Mouse (Mus musculus) midbrain, embryonic 10.5 days (tissue): Measurements from ENCODE around the gene Fbxo3. TPM values are rescaled to one million over a fixed set of nuclear protein-coding genes. Genes with fewer than 3 reads are reported as not detected.
"Not testable (repeated sequence)": the region's sequence is repeated elsewhere in the genome, so short reads cannot be mapped to it uniquely, and the experiment has no call there.

Source experiments
- DNase-seq: peaks from one replicate; pipeline ENCODE4 v3.0.0-alpha.2; 2017; ENCODE audit warnings: low spot score
- H3K27ac ChIP-seq: fragments of 300-500 bp; sonication (generic); replicated peaks from 2 replicates; pipeline ENCODE4 v1.5.1; 2016; ENCODE audit warnings: mild to moderate bottlenecking
- H3K27me3 ChIP-seq: fragments of 300-500 bp; sonication (generic); 2 replicates; pipeline ENCODE4 v1.6.1; 2016; ENCODE audit warnings: low read depth, mild to moderate bottlenecking; ENCODE audit not compliant: poor library complexity, severe bottlenecking
- H3K36me3 ChIP-seq: fragments of 300-500 bp; sonication (generic); 2 replicates; pipeline ENCODE4 v1.6.1; 2016; ENCODE audit warnings: mild to moderate bottlenecking, moderate library complexity
- H3K4me1 ChIP-seq: fragments of 300-500 bp; sonication (generic); 2 replicates; pipeline ENCODE4 v1.6.1; 2016
- H3K4me3 ChIP-seq: fragments of 300-500 bp; sonication (generic); 2 replicates; pipeline ENCODE4 v1.5.1; 2016; ENCODE audit warnings: mild to moderate bottlenecking, moderate library complexity
- H3K9me3 ChIP-seq: fragments of 300-500 bp; sonication (generic); replicated peaks from 2 replicates; pipeline ENCODE4 v1.6.1; 2016; ENCODE audit warnings: mild to moderate bottlenecking
- WGBS: fragments of 180-500 bp; shearing (Covaris S2); methylation state at CpG from one replicate; pipeline ENCODE4 v1.1.7; 2016; 5-methylcytosine and 5-hydroxymethylcytosine counted together
- polyA plus RNA-seq: library from polyadenylated mRNA; unstranded; fragments of >200 nt; fragmentation: Nextera tagmentation; extraction: Ambion mirVana; gene quantifications from 2 replicates; pipeline ENCODE4 v1.2.1, GENCODE M21; 2016

The Fbxo3 gene
- polyA plus RNA-seq, 1 experiment from 2014 or later = 47.4 TPM

DNA sequence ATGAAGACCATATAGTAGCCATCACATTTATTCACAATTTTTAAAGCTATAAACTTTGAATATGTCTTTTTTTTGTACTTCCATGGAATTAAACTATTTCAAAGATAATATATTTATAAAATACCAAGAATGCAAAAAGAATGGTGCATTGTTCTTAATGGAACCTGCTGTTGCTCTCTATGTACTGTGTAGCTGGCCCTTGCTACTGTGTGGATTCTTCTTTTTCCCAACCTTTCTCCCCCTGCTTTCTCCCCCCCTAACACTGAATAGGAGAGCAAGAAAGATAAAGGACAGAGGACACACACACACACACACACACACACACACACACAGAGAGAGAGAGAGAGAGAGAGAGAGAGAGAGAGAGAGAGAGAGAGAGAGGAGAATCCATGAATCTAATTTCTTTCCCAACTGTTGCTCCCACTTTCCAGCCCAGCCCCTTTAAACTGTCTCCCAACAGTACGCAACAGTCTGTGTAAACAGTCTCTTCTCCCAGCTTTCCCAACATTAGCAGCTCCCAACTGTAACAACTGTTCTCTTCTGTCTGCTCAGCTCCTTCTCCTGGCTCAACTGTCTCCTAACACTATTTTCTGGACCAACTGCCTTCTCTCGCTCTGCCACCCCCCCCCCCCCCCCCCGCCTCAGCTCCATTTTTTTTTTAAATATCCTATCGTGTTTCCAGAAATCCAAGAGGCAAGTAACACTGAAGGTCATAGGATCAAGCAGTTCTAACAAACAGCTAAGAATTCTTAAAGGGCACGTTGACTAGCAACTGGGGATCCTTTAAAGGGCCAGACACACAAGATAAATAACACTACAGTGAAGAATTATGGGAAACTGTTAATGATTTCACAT lies 16.3 kb downstream of the Fbxo3 start:
- no peak for DNase-seq
- H3K36me3 ChIP-seq = peaks cover 51% of the 10 kb centered on the region
- WGBS = 53% methylated on average over 5 of the region's 5 CpGs

DNA sequence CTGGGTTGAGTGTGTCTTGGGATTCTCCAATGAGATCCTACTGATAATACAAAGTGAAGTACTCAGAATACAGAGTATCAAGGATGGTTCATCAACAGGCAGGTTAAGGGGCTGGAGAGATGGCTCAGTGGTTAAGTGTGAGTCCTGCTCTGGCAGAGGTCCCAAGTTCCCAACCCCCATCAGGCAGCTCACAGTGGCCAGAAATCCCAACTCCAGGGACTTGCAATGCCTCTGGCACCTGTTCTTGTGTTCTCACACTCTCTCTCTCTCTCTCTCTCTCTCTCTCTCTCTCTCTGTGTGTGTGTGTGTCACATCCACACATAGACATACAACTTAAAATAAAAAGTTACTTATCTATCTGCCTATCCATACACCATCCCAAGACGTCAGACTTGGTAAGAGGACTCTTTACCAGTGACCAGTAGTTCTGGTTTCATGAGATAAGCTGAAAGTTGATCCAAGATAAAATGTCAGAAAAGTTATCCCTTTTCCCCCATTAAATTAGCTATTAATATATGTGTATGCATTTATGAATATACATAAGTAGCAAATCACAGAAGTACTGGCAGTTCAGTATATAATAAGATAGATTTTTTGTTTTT lies 17.1 kb downstream of the Fbxo3 start:
- Histone ChIP-seq H3K4me1 (peaks cover 4% of the 10 kb centered on the region; the same call in 1 of the 2 replicates), H3K9me3 (no peaks in the 10 kb centered on the region), H3K27me3 (no peaks in the 10 kb centered on the region), H3K4me3 (no peak overlapping the region), H3K27ac (no peak overlapping the region), H3K36me3 (peaks cover 50% of the 10 kb centered on the region)
- WGBS = 92% methylated on average over 1 of the region's 1 CpGs
- DNase-seq = no peak

More for the DNA sequence above, 16.3 kb downstream of the Fbxo3 start:
- peaks cover 4% of the 10 kb centered on the region; the same call in 1 of the 2 replicates for H3K4me1 ChIP-seq
- H3K9me3 ChIP-seq = no peaks in the 10 kb centered on the region
- no peak overlapping the region; the same call in 1 of the 2 replicates for H3K27ac ChIP-seq
- no peaks in the 10 kb centered on the region for H3K27me3 ChIP-seq
- no peak overlapping the region for H3K4me3 ChIP-seq

DNA sequence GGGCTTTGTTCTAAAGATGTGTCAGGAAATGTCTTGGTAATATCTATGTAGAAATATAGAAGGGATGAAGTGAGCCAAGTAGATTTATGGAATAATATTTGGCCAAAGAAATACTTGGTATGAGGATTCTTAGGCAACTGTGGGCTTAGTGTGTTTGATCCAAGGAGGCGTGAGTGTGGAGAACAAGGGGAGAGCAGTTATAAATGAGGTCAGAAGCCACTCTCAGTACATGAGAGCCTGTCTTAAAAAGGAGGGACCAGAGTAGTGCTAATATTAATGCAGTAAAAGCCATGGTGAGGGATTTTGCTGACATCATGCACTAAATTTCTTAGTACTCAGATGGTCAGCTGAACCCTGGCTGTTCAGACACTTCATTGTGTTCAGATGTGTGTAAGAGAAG lies 30.9 kb downstream of the Fbxo3 start:
- Histone ChIP-seq H3K36me3 (peaks cover 53% of the 10 kb centered on the region), H3K9me3 (no peaks in the 10 kb centered on the region), H3K27ac (no peak overlapping the region), H3K4me1 (no peaks in the 10 kb centered on the region), H3K27me3 (no peaks in the 10 kb centered on the region), H3K4me3 (no peak overlapping the region)
- 82% methylated on average over 1 of the region's 1 CpGs for WGBS
- DNase-seq = no peak

DNA sequence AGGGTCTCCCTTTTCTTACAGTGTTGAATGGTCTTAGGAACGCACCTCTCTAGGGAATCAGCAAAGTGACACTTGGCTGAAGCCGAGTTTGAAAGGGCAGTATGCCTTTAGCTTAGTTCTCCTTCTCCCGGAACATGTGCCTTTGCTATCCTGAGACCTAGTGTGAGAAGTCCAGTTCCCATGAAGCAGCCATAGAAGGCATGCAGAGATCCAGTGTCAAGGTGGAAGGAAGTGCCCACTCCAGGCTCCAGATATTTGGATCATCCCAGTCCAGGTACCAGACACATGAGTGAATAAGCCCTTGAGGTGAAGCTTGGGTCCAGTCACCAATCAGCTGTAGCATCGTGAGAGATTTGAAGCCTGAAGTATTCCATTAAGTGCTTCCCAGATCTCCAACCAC lies 31.4 kb downstream of the Fbxo3 start:
- 90% methylated on average over 4 of the region's 4 CpGs for WGBS
- peaks cover 48% of the 10 kb centered on the region for H3K36me3 ChIP-seq

DNA sequence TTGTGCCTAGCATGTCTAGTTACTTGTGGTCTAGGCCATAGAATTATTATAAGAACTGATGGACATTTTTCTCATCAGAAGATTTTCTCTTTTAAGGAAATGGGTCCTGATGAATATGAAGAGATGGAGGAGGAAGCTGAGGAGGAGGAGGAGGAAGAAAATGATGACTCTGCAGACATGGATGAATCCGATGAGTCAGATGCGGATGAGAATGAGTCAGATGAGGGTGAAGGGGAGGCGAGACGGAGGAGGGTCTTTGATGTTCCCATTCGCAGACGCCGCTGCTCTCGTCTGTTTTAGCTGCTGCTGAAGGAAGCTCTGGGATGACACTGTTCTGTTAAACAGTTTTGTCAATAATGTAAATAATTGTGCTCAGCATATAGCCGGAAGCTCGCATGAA lies 32.3 kb downstream of the Fbxo3 start:
- 86% methylated on average over 10 of the region's 10 CpGs for WGBS

More for the DNA sequence above, 31.4 kb downstream of the Fbxo3 start:
- no peak overlapping the region for H3K27ac ChIP-seq
- H3K4me3 ChIP-seq = no peak overlapping the region
- H3K27me3 ChIP-seq = no peaks in the 10 kb centered on the region
- no peaks in the 10 kb centered on the region for H3K4me1 ChIP-seq
- no peaks in the 10 kb centered on the region for H3K9me3 ChIP-seq
- DNase-seq = no peak

DNA sequence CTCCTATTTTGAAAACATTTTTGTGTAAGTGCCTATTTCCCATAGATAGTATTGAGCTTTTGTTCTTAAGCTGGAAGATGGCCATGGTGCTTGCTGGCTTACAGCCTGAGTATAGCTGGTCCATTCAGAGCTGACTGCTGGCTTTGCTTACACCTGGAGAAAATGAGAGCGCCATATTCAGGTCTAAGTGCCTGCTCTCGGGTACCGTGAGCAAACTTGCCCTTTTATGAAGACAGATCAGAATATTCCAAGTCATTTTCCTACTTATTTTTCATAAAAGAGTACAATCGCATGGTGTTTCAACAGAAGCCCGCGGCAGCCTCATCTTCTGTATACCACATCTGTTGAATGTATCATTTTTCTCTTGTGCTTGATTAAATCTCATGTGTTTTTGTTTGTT lies 33.5 kb downstream of the Fbxo3 start:
- Histone ChIP-seq H3K9me3 (no peaks in the 10 kb centered on the region), H3K36me3 (peaks cover 27% of the 10 kb centered on the region), H3K4me1 (no peaks in the 10 kb centered on the region), H3K4me3 (no peak overlapping the region), H3K27me3 (no peaks in the 10 kb centered on the region), H3K27ac (no peak overlapping the region)
- 97% methylated on average over 6 of the region's 6 CpGs for WGBS
- DNase-seq = no peak

More for the DNA sequence above, 32.3 kb downstream of the Fbxo3 start:
- Histone ChIP-seq H3K9me3 (no peaks in the 10 kb centered on the region), H3K27me3 (no peaks in the 10 kb centered on the region), H3K4me3 (no peak overlapping the region), H3K4me1 (no peaks in the 10 kb centered on the region), H3K36me3 (peaks cover 39% of the 10 kb centered on the region), H3K27ac (no peak overlapping the region)
- no peak for DNase-seq

DNA sequence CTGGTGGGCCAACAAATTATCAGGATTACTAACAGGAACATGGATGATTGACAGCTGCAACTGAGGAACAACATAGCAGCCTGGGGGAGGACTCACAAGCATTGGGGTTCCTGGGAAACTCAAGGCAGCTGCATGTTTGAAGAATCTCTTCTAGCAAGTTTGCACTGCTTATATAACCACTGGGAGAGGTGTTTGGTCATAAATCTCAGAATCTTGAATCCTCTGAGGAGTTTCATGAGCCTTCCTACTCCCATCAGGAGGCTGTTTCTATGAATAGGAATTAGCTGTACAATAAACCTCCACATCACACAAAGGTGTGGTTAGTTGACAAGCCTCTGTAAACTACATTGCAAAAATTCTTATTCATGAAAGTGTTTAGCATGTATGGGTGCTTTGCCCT lies 35.1 kb downstream of the Fbxo3 start:
- H3K4me1 ChIP-seq = no peaks in the 10 kb centered on the region
- H3K27me3 ChIP-seq = no peaks in the 10 kb centered on the region
- no peak overlapping the region for H3K27ac ChIP-seq
- DNase-seq = no peak
- H3K9me3 ChIP-seq = no peaks in the 10 kb centered on the region
- H3K36me3 ChIP-seq = peaks cover 27% of the 10 kb centered on the region
- no peak overlapping the region for H3K4me3 ChIP-seq

DNA sequence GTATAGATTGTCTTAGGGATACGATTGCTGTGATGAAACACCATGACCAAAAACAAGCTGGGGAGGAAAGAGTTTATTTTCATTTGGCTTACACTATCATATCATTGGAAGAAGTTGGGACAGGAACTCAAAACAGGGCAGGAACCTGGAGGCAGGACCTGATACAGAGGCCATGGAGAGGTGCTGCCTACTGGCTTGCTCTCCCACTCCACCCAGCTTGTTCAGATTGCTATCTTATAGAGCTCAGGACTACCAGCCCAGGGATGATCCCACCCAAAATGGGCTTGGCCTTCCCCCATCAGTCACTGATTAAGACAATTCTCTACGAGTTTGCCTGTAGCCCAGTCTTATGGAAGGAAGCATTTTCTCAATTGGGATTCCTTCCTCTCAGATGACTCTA lies 36.6 kb downstream of the Fbxo3 start:
- no peaks in the 10 kb centered on the region for H3K9me3 ChIP-seq
- no peak overlapping the region for H3K4me3 ChIP-seq
- DNase-seq = no peak
- H3K27me3 ChIP-seq = no peaks in the 10 kb centered on the region
- H3K36me3 ChIP-seq = peaks cover 20% of the 10 kb centered on the region
- WGBS = 82% methylated on average over 2 of the region's 2 CpGs
- H3K27ac ChIP-seq = no peak overlapping the region
- no peaks in the 10 kb centered on the region for H3K4me1 ChIP-seq

DNA sequence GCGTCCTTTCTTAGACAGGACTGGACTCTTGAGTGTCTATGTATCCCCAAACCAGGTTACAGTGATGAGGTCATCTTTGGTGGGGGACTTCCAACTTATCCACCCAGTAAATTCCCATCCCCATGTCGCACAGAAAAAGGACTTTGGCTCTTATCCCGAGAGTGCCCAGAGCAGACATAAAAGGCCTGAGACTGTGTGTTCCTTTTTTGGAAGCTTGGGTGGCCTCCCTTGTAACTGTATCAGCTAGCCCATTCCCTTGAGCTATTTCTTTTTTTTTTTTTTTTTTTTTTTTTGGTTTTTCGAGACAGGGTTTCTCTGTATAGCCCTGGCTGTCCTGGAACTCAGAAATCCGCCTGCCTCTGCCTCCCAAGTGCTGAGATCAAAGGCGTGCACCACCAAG lies 38.0 kb downstream of the Fbxo3 start, which contains the start of gene Gm10912:
Gm10912 (plus strand) TSS at position 301 of the 400 bp plus-strand sequence.
- H3K36me3 ChIP-seq, H3K27me3 ChIP-seq, H3K4me1 ChIP-seq, H3K4me3 ChIP-seq, H3K27ac ChIP-seq, DNase-seq, H3K9me3 ChIP-seq: not testable (repeated sequence)
- WGBS = 94% methylated on average over 6 of the region's 6 CpGs

DNA sequence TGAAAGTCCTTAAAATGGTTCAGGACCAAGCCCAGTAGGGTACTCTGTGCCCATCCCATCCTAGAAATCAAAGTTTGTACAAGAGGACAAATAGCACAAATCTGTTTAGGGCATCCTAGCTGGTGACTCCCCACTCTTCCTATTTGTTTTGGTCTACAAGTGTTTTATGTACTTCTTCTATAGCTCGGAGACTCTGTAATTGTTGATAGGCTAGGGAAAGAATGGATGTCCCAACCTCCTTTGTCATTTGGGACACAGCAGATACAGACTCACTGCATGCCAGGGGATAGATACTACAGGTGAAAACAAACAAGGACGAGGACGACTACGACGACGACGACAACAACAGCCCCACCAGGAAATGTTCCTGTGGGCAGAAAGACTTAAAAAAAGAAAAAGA lies 40.9 kb downstream of the Fbxo3 start, which contains the start of gene Gm10799:
Gm10799 (minus strand) TSS at position 101 of the 400 bp plus-strand sequence.
- not testable (repeated sequence) for H3K4me1 ChIP-seq, H3K4me3 ChIP-seq, H3K9me3 ChIP-seq, H3K27ac ChIP-seq, H3K36me3 ChIP-seq, H3K27me3 ChIP-seq, DNase-seq
- 81% methylated on average over 7 of the region's 7 CpGs for WGBS

DNA sequence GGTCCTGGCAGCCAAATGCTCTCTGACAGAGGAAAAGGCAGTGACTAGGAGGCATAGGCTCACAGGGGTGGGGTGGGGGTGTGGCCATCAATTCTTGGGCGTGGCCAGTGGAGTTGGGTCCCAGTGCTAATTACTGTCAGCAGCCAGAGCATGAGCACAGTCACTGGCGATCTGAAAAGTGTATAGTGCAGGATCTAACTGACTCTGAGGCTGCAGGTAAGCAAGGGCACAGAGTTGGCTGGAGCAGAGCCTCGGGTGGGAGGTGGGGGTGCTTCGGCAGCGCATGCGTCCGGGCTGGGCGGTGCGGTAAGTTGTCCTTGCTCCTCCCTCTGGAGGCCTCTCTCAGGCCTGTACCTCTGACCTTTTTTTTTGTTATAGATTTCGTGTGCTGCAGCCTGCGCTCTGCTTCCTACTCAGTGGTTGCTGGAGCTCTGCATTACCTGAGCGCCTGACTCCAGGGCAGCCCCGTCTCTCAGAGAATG lies 42.2 kb downstream of the Fbxo3 start, which contains the start of gene Cd59b:
Cd59b (plus strand) TSS at position 146 of the 482 bp plus-strand sequence.
- 0 out of 2 replicates have a peak, but pooled peaks cover 7% of the 10 kb centered on the region for H3K9me3 ChIP-seq
- peak within 1 kb of the TSS; percentile 72 for H3K27ac ChIP-seq
- H3K27me3 ChIP-seq = no peaks in the 10 kb centered on the region
- DNase-seq = peak; percentile 67
- peaks cover 8% of the 10 kb centered on the region for H3K4me1 ChIP-seq
- 11% methylated on average over 13 of the region's 13 CpGs for WGBS
- no peaks in the 10 kb centered on the region for H3K36me3 ChIP-seq
- H3K4me3 ChIP-seq = peak within 1 kb of the TSS; percentile 53

DNA sequence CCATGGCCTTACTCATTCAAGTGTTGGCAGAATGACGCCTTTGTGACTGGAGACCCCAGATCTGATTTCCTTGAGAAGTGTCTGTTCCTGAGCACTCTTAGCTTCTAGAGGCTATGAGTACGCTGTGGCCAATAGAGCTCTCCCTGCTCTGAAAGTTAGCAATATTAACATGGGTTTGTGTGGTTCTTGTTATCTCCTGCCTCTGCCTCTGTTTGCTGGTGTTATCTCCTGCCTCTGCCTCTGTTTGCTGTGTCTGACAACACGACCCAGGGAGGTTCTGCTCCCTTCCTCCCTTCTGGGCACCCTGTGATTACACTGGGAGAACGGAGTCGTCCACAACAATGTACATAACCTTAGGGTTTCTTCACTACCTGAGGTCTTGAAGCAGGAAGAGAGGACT lies 50.8 kb downstream of the Fbxo3 start:
- not testable (repeated sequence) for H3K27ac ChIP-seq, H3K4me3 ChIP-seq, H3K4me1 ChIP-seq, H3K36me3 ChIP-seq, H3K9me3 ChIP-seq, DNase-seq, H3K27me3 ChIP-seq
- WGBS = 70% methylated on average over 5 of the region's 5 CpGs
